Mouse (Mus musculus) lung, embryonic 16.5 days (tissue): Measurements from ENCODE around the gene Cdk14. TPM values are rescaled to one million over a fixed set of nuclear protein-coding genes. Genes with fewer than 3 reads are reported as not detected.

Source experiments
- ATAC-seq: fragments of 200-750 bp; cut with Nextera tagmentation; 2 replicates; pipeline ENCODE4 v1.8.0; 2017; ENCODE audit warnings: low read depth, mild to moderate bottlenecking, moderate library complexity
- H3K27ac ChIP-seq: fragments of 300-500 bp; sonication (generic); 2 replicates; pipeline ENCODE4 v1.5.1; 2014; ENCODE audit warnings: mild to moderate bottlenecking, control low read depth, low read length
- H3K27me3 ChIP-seq: fragments of 300-500 bp; sonication (generic); 2 replicates; pipeline ENCODE4 v1.6.1; 2014; ENCODE audit warnings: low read depth, low read length, mixed read lengths; ENCODE audit not compliant: control insufficient read depth, insufficient read depth
- H3K36me3 ChIP-seq: fragments of 300-500 bp; sonication (generic); 2 replicates; pipeline ENCODE4 v1.6.1; 2014; ENCODE audit warnings: low read length; ENCODE audit not compliant: control insufficient read depth, insufficient read depth
- H3K4me1 ChIP-seq: fragments of 300-500 bp; sonication (generic); replicated peaks from 2 replicates; pipeline ENCODE4 v1.6.1; 2014; ENCODE audit warnings: low read length, mixed read lengths; ENCODE audit not compliant: control insufficient read depth, insufficient read depth
- H3K4me2 ChIP-seq: fragments of 300-500 bp; sonication (generic); 2 replicates; pipeline ENCODE4 v1.6.1; 2014; ENCODE audit warnings: low read depth, low read length, control low read depth
- H3K4me3 ChIP-seq: fragments of 300-500 bp; sonication (generic); 2 replicates; pipeline ENCODE4 v1.5.1; 2014; ENCODE audit warnings: mild to moderate bottlenecking, low read length, control low read depth
- H3K9ac ChIP-seq: fragments of 300-500 bp; sonication (generic); 2 replicates; pipeline ENCODE4 v1.6.1; 2014; ENCODE audit warnings: low read length, control low read depth
- H3K9me3 ChIP-seq: fragments of 300-500 bp; sonication (generic); 2 replicates; pipeline ENCODE4 v1.6.1; 2016; ENCODE audit warnings: low read length; ENCODE audit not compliant: control insufficient read depth
- WGBS: fragments of 180-500 bp; shearing (Covaris S2); extraction: QIAGEN DNeasy Blood & Tissue Kit; methylation state at CpG from one replicate; pipeline ENCODE4 v1.1.7; 2014; 5-methylcytosine and 5-hydroxymethylcytosine counted together
- polyA plus RNA-seq: library from polyadenylated mRNA; unstranded; fragments of >200 nt; fragmentation: Nextera tagmentation; extraction: Ambion mirVana; gene quantifications from 2 replicates; pipeline ENCODE4 v1.2.1, GENCODE M21; 2015

The Cdk14 gene
- polyA plus RNA-seq, 1 experiment from 2014 or later: 28.6 TPM

DNA sequence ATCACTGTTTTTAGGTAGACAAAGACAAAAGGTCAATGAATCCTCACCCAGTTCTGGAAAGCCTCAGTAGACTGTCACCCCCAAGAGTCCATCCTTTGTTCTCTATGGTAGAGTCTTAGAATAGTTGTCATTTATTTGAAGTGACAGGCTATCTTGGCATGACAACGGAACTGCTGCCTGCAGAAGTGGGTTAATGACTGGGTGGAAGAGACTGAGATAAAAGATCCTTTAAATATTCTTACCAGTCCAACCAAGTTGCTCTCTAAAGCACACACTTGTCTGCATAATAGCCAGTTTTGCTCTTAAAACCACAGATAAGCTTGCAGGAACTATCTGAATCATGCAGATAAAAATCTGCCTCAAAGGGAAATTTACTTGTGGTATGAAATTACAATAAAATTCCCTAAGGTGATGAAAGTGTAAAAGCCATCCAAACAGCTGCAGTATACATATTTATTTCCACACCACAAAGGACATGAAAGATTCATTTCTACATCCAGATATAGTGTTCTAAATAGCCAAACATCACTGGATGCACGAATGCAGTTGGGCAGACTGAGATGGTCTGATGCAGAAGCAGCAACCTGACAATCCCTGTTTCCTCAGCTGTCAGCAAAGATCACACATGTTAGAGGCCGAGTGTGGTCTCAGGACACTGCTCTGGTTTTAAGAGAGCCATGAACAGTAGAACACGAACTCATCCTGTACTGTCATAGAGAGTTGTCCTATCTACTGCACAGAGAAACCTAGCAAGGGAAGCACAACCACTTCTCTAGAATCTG is 363.8 kb downstream of the Cdk14 start:
- ATAC-seq: no peak
- WGBS: 49% methylated on average over 4 of the region's 4 CpGs
- Histone ChIP-seq H3K27ac (no peak overlapping the region), H3K9me3 (no peaks in the 10 kb centered on the region), H3K4me2 (no peak overlapping the region), H3K4me1 (no peaks in the 10 kb centered on the region), H3K9ac (no peak overlapping the region), H3K27me3 (no peaks in the 10 kb centered on the region), H3K36me3 (no peaks in the 10 kb centered on the region), H3K4me3 (no peak overlapping the region)

DNA sequence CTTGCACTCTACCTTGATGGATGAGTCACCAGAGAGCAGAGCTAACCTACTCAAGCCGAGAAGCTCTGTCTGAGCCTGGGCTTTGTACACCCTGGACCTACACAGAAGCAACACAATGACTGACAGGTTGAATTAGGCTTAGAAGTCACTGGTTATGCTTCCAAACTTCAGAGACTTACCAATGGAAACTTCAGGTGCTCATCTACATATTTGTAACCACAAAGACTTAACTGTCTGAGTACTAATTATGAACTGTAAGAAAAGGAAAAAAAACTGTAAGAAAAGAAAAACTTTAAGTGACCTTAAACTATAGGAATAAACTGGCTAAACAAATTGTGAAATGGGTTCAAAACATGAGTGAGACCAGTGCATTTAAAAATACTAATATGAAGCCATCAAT is 364.6 kb downstream of the Cdk14 start:
- Histone ChIP-seq H3K9ac (no peak overlapping the region), H3K4me3 (no peak overlapping the region), H3K4me2 (no peak overlapping the region), H3K27ac (no peak overlapping the region), H3K4me1 (no peaks in the 10 kb centered on the region), H3K9me3 (no peaks in the 10 kb centered on the region), H3K36me3 (no peaks in the 10 kb centered on the region), H3K27me3 (no peaks in the 10 kb centered on the region)
- no peak for ATAC-seq
- WGBS: 33% methylated on average over 1 of the region's 1 CpGs

DNA sequence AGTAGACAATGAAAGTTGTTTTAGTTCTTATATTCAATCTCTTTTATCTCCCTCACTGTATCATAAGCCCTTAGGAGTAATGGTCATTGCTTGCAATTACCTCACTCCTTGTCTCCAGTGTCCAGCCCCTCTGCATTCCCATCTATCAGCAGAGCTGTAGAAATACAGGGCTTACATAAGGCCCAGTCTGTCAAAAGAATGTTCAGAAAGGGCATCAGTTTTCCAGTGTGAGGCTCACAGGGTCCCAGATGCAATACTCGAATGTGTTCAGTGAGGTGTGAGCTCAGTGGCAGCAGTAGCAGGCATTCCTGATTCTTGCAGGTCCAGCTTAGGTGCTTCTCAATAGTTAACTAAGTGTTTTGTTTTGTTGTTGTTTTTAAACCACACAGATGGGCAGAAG is 365.8 kb downstream of the Cdk14 start:
- Histone ChIP-seq H3K27me3 (no peaks in the 10 kb centered on the region), H3K4me1 (no peaks in the 10 kb centered on the region), H3K9ac (no peak overlapping the region), H3K9me3 (no peaks in the 10 kb centered on the region), H3K27ac (no peak overlapping the region), H3K4me3 (no peak overlapping the region), H3K4me2 (no peak overlapping the region), H3K36me3 (no peaks in the 10 kb centered on the region)
- no peak for ATAC-seq
- WGBS: 47% methylated on average over 1 of the region's 1 CpGs

DNA sequence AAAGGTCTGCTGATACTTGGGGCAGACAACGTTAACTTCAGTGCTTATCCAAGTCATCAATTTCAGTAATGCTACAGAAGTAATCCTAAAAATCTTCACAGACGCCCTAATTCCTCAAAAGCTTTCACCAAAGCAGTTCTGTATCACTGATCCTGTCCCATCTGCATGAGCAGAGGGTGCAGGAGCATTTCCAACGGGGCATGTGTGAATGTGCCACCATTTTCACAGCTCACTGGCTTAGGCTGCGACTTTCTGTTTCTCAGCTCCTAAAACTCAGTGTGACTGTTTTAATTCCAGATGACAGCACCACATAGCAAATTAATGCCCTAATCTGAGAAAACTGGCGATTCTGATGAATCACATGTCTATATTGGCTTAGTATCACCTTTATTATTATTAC is 375.8 kb downstream of the Cdk14 start:
- WGBS: 77% methylated on average over 5 of the region's 5 CpGs
- no peak overlapping the region for H3K4me2 ChIP-seq
- ATAC-seq: no peak
- H3K4me1 ChIP-seq: no peaks in the 10 kb centered on the region
- H3K4me3 ChIP-seq: no peak overlapping the region
- H3K27me3 ChIP-seq: no peaks in the 10 kb centered on the region
- no peaks in the 10 kb centered on the region for H3K36me3 ChIP-seq
- no peaks in the 10 kb centered on the region for H3K9me3 ChIP-seq
- no peak overlapping the region for H3K9ac ChIP-seq
- H3K27ac ChIP-seq: no peak overlapping the region

DNA sequence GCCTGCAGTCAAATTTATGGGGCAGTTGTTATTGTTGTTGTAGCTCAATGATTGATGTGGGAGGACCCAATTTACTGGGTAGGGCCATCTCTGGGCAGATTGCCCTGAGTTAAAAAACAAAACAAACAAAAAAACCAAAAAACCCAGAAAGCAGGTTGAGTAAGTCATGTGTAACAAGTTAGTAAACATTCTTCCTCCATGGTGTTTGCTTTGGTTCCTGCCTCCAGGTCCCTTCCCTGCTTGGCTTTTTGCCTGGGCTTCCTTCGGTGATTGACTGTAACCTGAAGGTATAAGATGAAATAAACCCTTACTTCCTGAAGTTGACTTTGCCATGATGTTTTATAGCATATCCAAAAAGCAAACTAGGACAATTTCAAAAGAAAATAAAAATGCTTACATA is 377.4 kb downstream of the Cdk14 start:
- no peak overlapping the region for H3K4me2 ChIP-seq
- 59% methylated on average over 1 of the region's 1 CpGs for WGBS
- ATAC-seq: no peak
- no peak overlapping the region for H3K27ac ChIP-seq
- no peaks in the 10 kb centered on the region for H3K27me3 ChIP-seq
- H3K9me3 ChIP-seq: no peaks in the 10 kb centered on the region
- no peak overlapping the region for H3K9ac ChIP-seq
- no peaks in the 10 kb centered on the region for H3K4me1 ChIP-seq
- H3K36me3 ChIP-seq: no peaks in the 10 kb centered on the region
- H3K4me3 ChIP-seq: no peak overlapping the region

DNA sequence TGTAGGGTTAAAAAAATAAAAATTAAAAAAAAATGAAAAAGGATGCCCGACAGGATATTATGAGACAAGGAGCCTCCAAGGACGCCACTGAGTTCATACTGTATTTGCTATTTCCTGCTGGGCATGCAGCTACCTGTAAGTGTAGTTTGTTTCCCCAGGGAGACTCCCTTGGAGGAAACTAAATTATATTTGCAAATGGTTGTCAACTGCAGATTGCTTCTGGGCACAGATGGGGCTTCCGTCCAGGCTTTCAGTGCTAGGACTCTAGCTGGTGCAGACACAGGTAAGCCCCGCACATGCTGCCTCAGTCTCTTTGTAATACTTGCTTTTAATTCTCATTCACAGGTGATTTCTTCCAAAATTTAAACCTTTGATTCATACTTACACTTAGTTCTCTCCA is 378.6 kb downstream of the Cdk14 start:
- no peak for ATAC-seq
- Histone ChIP-seq H3K36me3 (no peaks in the 10 kb centered on the region), H3K9ac (no peak overlapping the region), H3K27me3 (no peaks in the 10 kb centered on the region), H3K27ac (no peak overlapping the region), H3K4me3 (no peak overlapping the region), H3K4me2 (no peak overlapping the region), H3K9me3 (no peaks in the 10 kb centered on the region), H3K4me1 (no peaks in the 10 kb centered on the region)
- WGBS: 74% methylated on average over 4 of the region's 4 CpGs

DNA sequence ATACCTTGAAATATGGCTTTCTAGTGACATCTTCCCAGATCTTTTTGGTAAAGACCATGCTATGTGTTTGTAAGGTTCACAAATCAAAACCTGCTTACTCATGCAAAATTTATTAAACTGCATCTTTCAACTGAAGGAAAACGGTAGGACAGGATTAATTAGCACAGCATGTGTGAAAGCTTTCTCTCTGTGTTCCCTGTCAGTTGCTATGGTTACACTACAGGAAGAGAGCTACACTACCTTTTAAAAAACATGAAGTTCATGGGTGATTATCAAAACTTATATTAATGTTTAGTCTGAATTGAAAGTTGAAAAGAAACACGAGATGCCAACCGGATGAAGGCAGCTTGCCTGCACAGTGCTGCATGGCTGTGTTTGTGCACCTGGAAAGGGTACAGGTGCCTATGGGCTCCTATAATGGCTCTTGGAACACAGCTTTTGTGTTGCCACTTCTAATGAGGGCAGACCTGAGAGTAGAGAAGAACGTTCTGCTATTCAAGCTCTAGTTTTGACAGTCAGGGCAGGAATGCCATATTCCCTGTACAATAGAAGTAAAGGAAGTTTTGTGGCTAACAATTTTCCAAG is 380.3 kb downstream of the Cdk14 start:
- ATAC-seq: no peak
- Histone ChIP-seq H3K4me3 (no peak overlapping the region), H3K4me1 (no peaks in the 10 kb centered on the region), H3K27ac (no peak overlapping the region), H3K9ac (no peak overlapping the region), H3K4me2 (no peak overlapping the region), H3K9me3 (no peaks in the 10 kb centered on the region), H3K27me3 (no peaks in the 10 kb centered on the region), H3K36me3 (no peaks in the 10 kb centered on the region)
- WGBS: 67% methylated on average over 4 of the region's 4 CpGs

DNA sequence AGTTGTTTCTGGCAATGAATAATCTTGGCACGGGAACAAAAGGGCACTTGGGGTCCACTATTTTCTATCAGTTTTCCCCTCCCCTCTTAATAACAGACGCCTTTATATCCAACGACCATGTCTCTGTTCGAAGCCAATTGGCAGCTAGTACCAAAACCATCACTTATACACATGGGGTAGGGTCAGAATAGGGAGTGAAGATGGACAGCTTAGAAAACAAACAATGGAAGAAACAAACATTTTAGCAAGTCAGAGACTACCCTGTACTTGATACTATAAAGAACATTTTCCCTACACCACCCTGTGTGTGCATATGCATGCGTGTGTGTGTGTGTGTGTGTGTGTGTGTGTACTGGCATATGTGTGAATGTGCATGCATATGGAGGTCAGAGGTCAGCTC is 386.7 kb downstream of the Cdk14 start:
- H3K4me3 ChIP-seq: no peak overlapping the region
- no peak overlapping the region for H3K4me2 ChIP-seq
- no peaks in the 10 kb centered on the region for H3K9me3 ChIP-seq
- no peak for ATAC-seq
- H3K27ac ChIP-seq: no peak overlapping the region
- WGBS: 60% methylated on average over 5 of the region's 5 CpGs
- H3K27me3 ChIP-seq: no peaks in the 10 kb centered on the region
- H3K36me3 ChIP-seq: no peaks in the 10 kb centered on the region
- no peak overlapping the region for H3K9ac ChIP-seq
- H3K4me1 ChIP-seq: no peaks in the 10 kb centered on the region

DNA sequence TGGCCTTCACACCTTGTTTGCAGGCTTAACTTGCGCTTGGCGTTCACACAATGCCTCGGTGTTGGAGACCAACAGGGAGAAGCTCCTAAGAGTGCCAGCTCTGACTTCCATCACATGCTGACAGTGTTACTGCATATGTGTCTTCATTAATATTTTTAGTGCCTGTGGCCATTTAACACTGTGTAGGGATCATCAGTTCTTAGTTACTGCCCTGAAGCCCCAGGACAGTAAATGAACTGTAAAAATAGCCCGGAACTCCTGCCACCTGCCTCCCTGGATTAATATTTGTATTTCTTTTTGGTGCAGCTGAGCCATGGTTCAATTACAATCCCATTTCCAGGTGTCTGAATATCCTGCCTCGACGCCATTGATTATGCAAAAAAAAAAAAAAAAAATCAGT is 387.3 kb downstream of the Cdk14 start:
- WGBS: 72% methylated on average over 6 of the region's 6 CpGs
- Histone ChIP-seq H3K9ac (no peak overlapping the region), H3K27ac (no peak overlapping the region), H3K4me3 (no peak overlapping the region), H3K4me2 (no peak overlapping the region), H3K9me3 (no peaks in the 10 kb centered on the region), H3K4me1 (no peaks in the 10 kb centered on the region), H3K27me3 (no peaks in the 10 kb centered on the region), H3K36me3 (no peaks in the 10 kb centered on the region)
- ATAC-seq: no peak
